Mouse (Mus musculus) lung, postnatal 0 days (tissue): ENCODE measurements around the gene Fam166a. TPM values are rescaled to one million over a fixed set of nuclear protein-coding genes. Genes with fewer than 3 reads are reported as not detected.

Source experiments
- ATAC-seq: fragments of 200-750 bp; cut with Nextera tagmentation; 2 replicates; pipeline ENCODE4 v1.8.0; 2017; ENCODE audit warnings: moderate library complexity
- DNase-seq: peaks from one replicate; pipeline ENCODE4 v3.0.0-alpha.2; 2016; ENCODE audit warnings: low spot score
- H3K27ac ChIP-seq: fragments of 300-500 bp; sonication (generic); 2 replicates; pipeline ENCODE4 v1.5.1; 2014; ENCODE audit warnings: antibody characterized with exemption, mild to moderate bottlenecking, low read length, mixed read lengths
- H3K27me3 ChIP-seq: fragments of 300-500 bp; sonication (generic); replicated peaks from 2 replicates; pipeline ENCODE4 v1.6.1; 2014; ENCODE audit warnings: low read length, mixed read lengths; ENCODE audit not compliant: insufficient read depth
- H3K36me3 ChIP-seq: fragments of 300-500 bp; sonication (generic); 2 replicates; pipeline ENCODE4 v1.6.1; 2014; ENCODE audit warnings: low read length, mixed read lengths; ENCODE audit not compliant: insufficient read depth
- H3K4me1 ChIP-seq: fragments of 300-500 bp; sonication (generic); 2 replicates; pipeline ENCODE4 v1.6.1; 2014; ENCODE audit warnings: antibody characterized with exemption, low read depth, low read length, mixed read lengths; ENCODE audit not compliant: insufficient read depth
- H3K4me2 ChIP-seq: fragments of 300-500 bp; sonication (generic); replicated peaks from 2 replicates; pipeline ENCODE4 v1.6.1; 2014; ENCODE audit warnings: low read depth, mild to moderate bottlenecking, low read length, moderate library complexity, mixed read lengths
- H3K4me3 ChIP-seq: fragments of 300-500 bp; sonication (generic); 2 replicates; pipeline ENCODE4 v1.5.1; 2014; ENCODE audit warnings: low read depth, low read length
- H3K9ac ChIP-seq: fragments of 300-500 bp; sonication (generic); replicated peaks from 2 replicates; pipeline ENCODE4 v1.6.1; 2014; ENCODE audit warnings: low read depth, mild to moderate bottlenecking
- H3K9me3 ChIP-seq: fragments of 300-500 bp; sonication (generic); 2 replicates; pipeline ENCODE4 v1.6.1; 2016; ENCODE audit warnings: low read length, mixed read lengths
- CTCF ChIP-seq: IDR thresholded peaks from 2 replicates; pipeline ENCODE4 v1.5.1; 2016; ENCODE audit warnings: antibody characterized with exemption, mild to moderate bottlenecking
- EP300 ChIP-seq: IDR thresholded peaks from 2 replicates; pipeline ENCODE4 v1.6.1; 2016; ENCODE audit warnings: antibody characterized with exemption, mild to moderate bottlenecking, control low read depth
- WGBS: fragments of 180-500 bp; shearing (Covaris S2); extraction: QIAGEN DNeasy Blood & Tissue Kit; methylation state at CpG from one replicate; pipeline ENCODE4 v1.1.7; 2014; 5-methylcytosine and 5-hydroxymethylcytosine counted together
- polyA plus RNA-seq: library from polyadenylated mRNA; unstranded; fragments of >200 nt; fragmentation: Nextera tagmentation; extraction: Ambion mirVana; gene quantifications from 2 replicates; pipeline ENCODE4 v1.2.1, GENCODE M21; 2015

Gene Fam166a
- polyA plus RNA-seq, 1 experiment from 2014 or later = 0.32 TPM

- ATAC-seq = no peak
- peak overlapping the region; percentile 43; the same call in 1 of the 2 replicates for H3K27ac ChIP-seq
- H3K36me3 ChIP-seq = no peaks in the 10 kb centered on the region
- H3K4me3 ChIP-seq = no peak overlapping the region
- H3K9ac ChIP-seq = 0 out of 2 replicates have a peak overlapping the region, but pooled peaks have one; percentile 34
- peaks cover 18% of the 10 kb centered on the region; the same call in 1 of the 2 replicates for H3K4me1 ChIP-seq
- peak; percentile 54 for DNase-seq
- no peak overlapping the region for H3K4me2 ChIP-seq
- H3K27me3 ChIP-seq = no peaks in the 10 kb centered on the region
- no peak for TF ChIP-seq EP300
- no peaks in the 10 kb centered on the region for H3K9me3 ChIP-seq
- WGBS = 54% methylated on average over 6 of the region's 6 CpGs
Measured at GRCm38 (mm10) chr2:25265897-25266656, 47.5 kb downstream of the Fam166a start.

- 0 out of 2 replicates have a peak overlapping the region, but pooled peaks have one; percentile 34 for H3K9ac ChIP-seq
Measured at GRCm38 (mm10) chr2:25266720-25267119, 48.2 kb downstream of the Fam166a start.

GRCm38 (mm10) chr2:25267241-25267640 is 48.7 kb downstream of the Fam166a start:
- H3K9me3 ChIP-seq = no peaks in the 10 kb centered on the region
- H3K27ac ChIP-seq = no peak overlapping the region
- H3K4me2 ChIP-seq = no peak overlapping the region
- no peak overlapping the region for H3K9ac ChIP-seq
- no peaks in the 10 kb centered on the region for H3K27me3 ChIP-seq
- H3K4me1 ChIP-seq = peaks cover 24% of the 10 kb centered on the region; the same call in 1 of the 2 replicates
- DNase-seq = no peak
- no peak for ATAC-seq
- H3K4me3 ChIP-seq = no peak overlapping the region
- no peaks in the 10 kb centered on the region for H3K36me3 ChIP-seq
- TF ChIP-seq EP300 = no peak
- TF ChIP-seq CTCF = no peak

More at GRCm38 (mm10) chr2:25266720-25267119, 48.2 kb downstream of the Fam166a start:
- no peak overlapping the region for H3K4me3 ChIP-seq
- H3K9me3 ChIP-seq = no peaks in the 10 kb centered on the region
- peaks cover 24% of the 10 kb centered on the region; the same call in 1 of the 2 replicates for H3K4me1 ChIP-seq
- DNase-seq (no peak), ATAC-seq (no peak)
- no peaks in the 10 kb centered on the region for H3K36me3 ChIP-seq
- TF ChIP-seq CTCF (no peak), EP300 (no peak)
- no peaks in the 10 kb centered on the region for H3K27me3 ChIP-seq
- WGBS = 12% methylated on average over 2 of the region's 2 CpGs
- H3K27ac ChIP-seq = peak overlapping the region; percentile 43; the same call in 1 of the 2 replicates
- no peak overlapping the region for H3K4me2 ChIP-seq

- Histone ChIP-seq H3K9me3 (no peaks in the 10 kb centered on the region), H3K4me1 (peaks cover 25% of the 10 kb centered on the region; the same call in 1 of the 2 replicates), H3K27ac (no peak overlapping the region), H3K4me2 (no peak overlapping the region), H3K9ac (no peak overlapping the region), H3K27me3 (no peaks in the 10 kb centered on the region), H3K4me3 (no peak overlapping the region), H3K36me3 (no peaks in the 10 kb centered on the region)
- no peak for ATAC-seq
- DNase-seq = no peak
- TF ChIP-seq CTCF (no peak), EP300 (no peak)
- 75% methylated on average over 4 of the region's 4 CpGs for WGBS
Measured at GRCm38 (mm10) chr2:25267746-25268309, 49.3 kb downstream of the Fam166a start.

Other genes starting within 250 kb of the Fam166a start
- 90.0 and 98.4 TPM in 2 replicates for gene Mrpl41, start 243.6 kb upstream of the Fam166a start, polyA plus RNA-seq
- gene Pnpla7, start 242.7 kb upstream of the Fam166a start, polyA plus RNA-seq = 8.4 and 8.6 TPM in 2 replicates
- gene Nsmf, start 164.4 kb upstream of the Fam166a start, polyA plus RNA-seq = 49.3 and 50.2 TPM in 2 replicates
- gene Entpd8, start 138.4 kb upstream of the Fam166a start, polyA plus RNA-seq = 3.0 and 3.4 TPM in 2 replicates
- 11.9 and 14.6 TPM in 2 replicates for gene Noxa1, start 123.6 kb upstream of the Fam166a start, polyA plus RNA-seq
- 14.1 and 16.0 TPM in 2 replicates for gene Nrarp, start 38.0 kb upstream of the Fam166a start, polyA plus RNA-seq
- gene Tor4a, start 21.9 kb upstream of the Fam166a start, polyA plus RNA-seq = 13.8 and 14.8 TPM in 2 replicates
- gene Nelfb, start 7.3 kb upstream of the Fam166a start, polyA plus RNA-seq = 74.0 and 80.1 TPM in 2 replicates
- gene Stpg3, start 4.1 kb upstream of the Fam166a start, polyA plus RNA-seq = 0.12 TPM in 1 of 2 replicates, not detected in the other
- gene Tubb4b, start 6.0 kb downstream of the Fam166a start, polyA plus RNA-seq = 344 and 386 TPM in 2 replicates
- not detected in 2 replicates for gene Slc34a3, start 15.6 kb downstream of the Fam166a start, polyA plus RNA-seq
- gene Rnf224, start 18.0 kb downstream of the Fam166a start, polyA plus RNA-seq = 0.10 TPM in 1 of 2 replicates, not detected in the other
- gene Rnf208, start 23.5 kb downstream of the Fam166a start, polyA plus RNA-seq = 3.4 TPM in 2 replicates
- gene Cysrt1, start 23.7 kb downstream of the Fam166a start, polyA plus RNA-seq = 0.69 and 0.85 TPM in 2 replicates
- 4.1 and 4.3 TPM in 2 replicates for gene AL732309.1, start 28.1 kb downstream of the Fam166a start, polyA plus RNA-seq
- 43.2 and 44.9 TPM in 2 replicates for gene Tmem203, start 36.7 kb downstream of the Fam166a start, polyA plus RNA-seq
- 7.2 and 7.4 TPM in 2 replicates for gene Tprn, start 43.9 kb downstream of the Fam166a start, polyA plus RNA-seq
- gene Ssna1, start 53.7 kb downstream of the Fam166a start, polyA plus RNA-seq = 146 and 173 TPM in 2 replicates
- 88.4 and 89.0 TPM in 2 replicates for gene Anapc2, start 53.7 kb downstream of the Fam166a start, polyA plus RNA-seq
- gene Tmem210, start 69.4 kb downstream of the Fam166a start, polyA plus RNA-seq = not detected in 2 replicates
- gene Lrrc26, start 71.2 kb downstream of the Fam166a start, polyA plus RNA-seq = 42.2 and 46.5 TPM in 2 replicates
- 0.30 and 0.36 TPM in 2 replicates for gene Grin1, start 100.4 kb downstream of the Fam166a start, polyA plus RNA-seq
- gene Man1b1, start 113.6 kb downstream of the Fam166a start, polyA plus RNA-seq = 36.8 and 40.9 TPM in 2 replicates
- 10.5 and 11.1 TPM in 2 replicates for gene Dpp7, start 137.6 kb downstream of the Fam166a start, polyA plus RNA-seq
- 74.4 and 75.5 TPM in 2 replicates for gene Uap1l1, start 146.9 kb downstream of the Fam166a start, polyA plus RNA-seq
- 2.2 and 2.4 TPM in 2 replicates for gene Sapcd2, start 153.6 kb downstream of the Fam166a start, polyA plus RNA-seq
- 2.6 and 2.8 TPM in 2 replicates for gene Entpd2, start 177.1 kb downstream of the Fam166a start, polyA plus RNA-seq
- gene Npdc1, start 180.6 kb downstream of the Fam166a start, polyA plus RNA-seq = 42.7 and 45.3 TPM in 2 replicates
- 0.32 and 0.45 TPM in 2 replicates for gene Fut7, start 204.5 kb downstream of the Fam166a start, polyA plus RNA-seq
- 2.7 and 4.0 TPM in 2 replicates for gene Abca2, start 210.0 kb downstream of the Fam166a start, polyA plus RNA-seq
- gene Clic3, start 238.1 kb downstream of the Fam166a start, polyA plus RNA-seq = 633 and 715 TPM in 2 replicates
- gene Paxx, start 242.3 kb downstream of the Fam166a start, polyA plus RNA-seq = 67.4 and 68.9 TPM in 2 replicates